ENCODE assay signal across 28 mouse cellular contexts in genomic region chr10:76671939-76672338, GRCm38 (mm10). TPM values are rescaled to one million over a fixed set of nuclear protein-coding genes. Genes with fewer than 3 reads are reported as not detected.
A peak's percentile ranks its signal among the peaks of the same experiment; 100 is the strongest.
DNase-seq lines count a peak whose midpoint lies in the region; ATAC-seq and TF ChIP-seq lines count a peak whose summit lies in the region.
"Had no signal": no experiment of that assay in that cellular context is flagged by ENCODE, and none has a peak within 500 bp of the region (broad histone marks: within the 10 kb centered on the region; RNA-seq: fewer than 3 reads in every experiment).

No protein-coding gene starts in this region.

- H3K27ac ChIP-seq in lung, postnatal 0 days (ENCODE audit: low read length) = peak overlapping the region; percentile 39
- peak overlapping the region; percentile 66 for H3K27ac ChIP-seq in embryonic facial prominence, embryonic 14.5 days (replicated peaks; ENCODE audit: low read depth, low read length)
- peak overlapping the region; percentile 44; the same call in 1 of the 2 replicates for H3K27ac ChIP-seq in limb, embryonic 14.5 days (replicated peaks; ENCODE audit: low read depth, low read length)
- no peak overlapping the region for H3K27ac ChIP-seq in liver, embryonic 12.5 days
- H3K27ac ChIP-seq: forebrain, embryonic 10.5 days; layer of hippocampus, adult 2 months; neural tube, embryonic 13.5 days had no signal

- no peaks in the 10 kb centered on the region for H3K4me1 ChIP-seq in lung, postnatal 0 days (ENCODE audit: insufficient read depth, low read depth, low read length)
- H3K4me1 ChIP-seq in embryonic facial prominence, embryonic 14.5 days (ENCODE audit: control insufficient read depth, insufficient read depth, low read length) = peaks cover 20% of the 10 kb centered on the region
- H3K4me1 ChIP-seq in limb, embryonic 14.5 days (ENCODE audit: control insufficient read depth, insufficient read depth, low read length) = peaks cover 9% of the 10 kb centered on the region
- H3K4me1 ChIP-seq in liver, embryonic 12.5 days = no peaks in the 10 kb centered on the region
- H3K4me1 ChIP-seq: forebrain, embryonic 10.5 days; heart, embryonic 12.5 days; neural tube, embryonic 13.5 days had no signal

- no peak overlapping the region for H3K4me3 ChIP-seq in lung, postnatal 0 days (ENCODE audit: low read depth, low read length)
- H3K4me3 ChIP-seq in embryonic facial prominence, embryonic 14.5 days (ENCODE audit: low read depth, low read length) = no peak overlapping the region
- no peak overlapping the region for H3K4me3 ChIP-seq in limb, embryonic 14.5 days (replicated peaks; ENCODE audit: low read length)
- H3K4me3 ChIP-seq in liver, embryonic 12.5 days = no peak overlapping the region
- H3K4me3 ChIP-seq: forebrain, embryonic 10.5 days; heart, embryonic 12.5 days; layer of hippocampus, adult 2 months; myocyte; neural tube, embryonic 13.5 days had no signal

- H3K4me2 ChIP-seq in lung, postnatal 0 days (replicated peaks; ENCODE audit: low read depth, low read length) = no peak overlapping the region
- H3K4me2 ChIP-seq in embryonic facial prominence, embryonic 14.5 days (ENCODE audit: low read depth, low read length) = no peak overlapping the region
- H3K4me2 ChIP-seq in limb, embryonic 14.5 days (replicated peaks; ENCODE audit: low read depth, low read length, severe bottlenecking) = no peak overlapping the region
- no peak overlapping the region for H3K4me2 ChIP-seq in liver, embryonic 12.5 days
- H3K4me2 ChIP-seq: heart, embryonic 12.5 days; liver, embryonic 11.5 days; neural tube, embryonic 13.5 days had no signal

- H3K27me3 ChIP-seq in lung, postnatal 0 days (replicated peaks; ENCODE audit: insufficient read depth, low read length) = no peaks in the 10 kb centered on the region
- no peaks in the 10 kb centered on the region for H3K27me3 ChIP-seq in embryonic facial prominence, embryonic 14.5 days (replicated peaks; ENCODE audit: control insufficient read depth, insufficient read depth, low read length)
- no peaks in the 10 kb centered on the region for H3K27me3 ChIP-seq in limb, embryonic 14.5 days (ENCODE audit: control insufficient read depth, insufficient read depth, low read length)
- H3K27me3 ChIP-seq in liver, embryonic 12.5 days (replicated peaks) = no peaks in the 10 kb centered on the region
- H3K27me3 ChIP-seq: heart, embryonic 12.5 days; neural tube, embryonic 13.5 days had no signal

- WGBS in lung, postnatal 0 days = 72% methylated on average over 9 of the region's 9 CpGs
- WGBS in embryonic facial prominence, embryonic 14.5 days = 47% methylated on average over 9 of the region's 9 CpGs
- 34% methylated on average over 9 of the region's 9 CpGs for WGBS in limb, embryonic 14.5 days
- 82% methylated on average over 9 of the region's 9 CpGs for WGBS in liver, embryonic 12.5 days (ENCODE audit: insufficient replicate concordance)

- peak; percentile 2 for DNase-seq in kidney, postnatal 10 days
- DNase-seq in kidney, adult 11 months = no peak
- no peak for DNase-seq in lung, postnatal 0 days (ENCODE audit: low spot score)
- DNase-seq in lung, postnatal 36 days = no peak
- DNase-seq in embryonic facial prominence, embryonic 14.5 days (ENCODE audit: low spot score) = peak; percentile 77
- peak; percentile 42 for DNase-seq in limb, embryonic 14.5 days (ENCODE audit: low spot score)
- no peak for DNase-seq in adrenal gland, adult 2 months
- DNase-seq: adrenal gland, postnatal 36 days; cerebellum, adult 9-11 months; gastrocnemius, postnatal 10 days; heart, postnatal 10 days; kidney, adult 9 months; kidney, postnatal 25 days; lung, postnatal 4 days; retina, postnatal 1 day; right cerebral cortex, postnatal 25 days; spleen, adult 18-20 months; thymus, adult 2 months had no signal

- H3K36me3 ChIP-seq in lung, postnatal 0 days (ENCODE audit: insufficient read depth, low read length) = no peaks in the 10 kb centered on the region
- H3K36me3 ChIP-seq in embryonic facial prominence, embryonic 14.5 days (ENCODE audit: control insufficient read depth, insufficient read depth, low read length) = no peaks in the 10 kb centered on the region
- H3K36me3 ChIP-seq in limb, embryonic 14.5 days (ENCODE audit: control insufficient read depth, insufficient read depth, low read length) = no peaks in the 10 kb centered on the region
- H3K36me3 ChIP-seq in liver, embryonic 12.5 days = no peaks in the 10 kb centered on the region
- H3K36me3 ChIP-seq: forebrain, embryonic 10.5 days; heart, embryonic 12.5 days; neural tube, embryonic 13.5 days had no signal

- no peak for TF ChIP-seq POLR2A in limb, embryonic 14.5 days (IDR thresholded peaks at IDR 0.05; ENCODE audit: borderline replicate concordance, extremely low read depth, insufficient read depth, insufficient read length)

- no peak for ATAC-seq in lung, postnatal 0 days
- 0 out of 2 replicates have a peak, but pooled peaks have one; percentile 46 for ATAC-seq in embryonic facial prominence, embryonic 14.5 days (ENCODE audit: low read depth)
- no peak; the same call in 1 of the 2 replicates for ATAC-seq in limb, embryonic 14.5 days (ENCODE audit: low FRiP score, low read depth)
- ATAC-seq in liver, embryonic 12.5 days = no peak
- ATAC-seq: forebrain, embryonic 16.5 days; midbrain, embryonic 16.5 days had no signal

- H3K9me3 ChIP-seq in lung, postnatal 0 days (ENCODE audit: low read length) = no peaks in the 10 kb centered on the region
- peaks cover 6% of the 10 kb centered on the region for H3K9me3 ChIP-seq in embryonic facial prominence, embryonic 14.5 days (ENCODE audit: control insufficient read depth, low read length)
- no peaks in the 10 kb centered on the region for H3K9me3 ChIP-seq in limb, embryonic 14.5 days (ENCODE audit: control insufficient read depth, low read length)
- no peaks in the 10 kb centered on the region for H3K9me3 ChIP-seq in liver, embryonic 12.5 days (replicated peaks)
- H3K9me3 ChIP-seq: forebrain, embryonic 10.5 days; neural tube, embryonic 13.5 days had no signal

- no peak overlapping the region for H3K9ac ChIP-seq in lung, postnatal 0 days (replicated peaks; ENCODE audit: low read depth)
- no peak overlapping the region for H3K9ac ChIP-seq in embryonic facial prominence, embryonic 14.5 days (ENCODE audit: low read depth, low read length)
- no peak overlapping the region for H3K9ac ChIP-seq in limb, embryonic 14.5 days (ENCODE audit: low read depth, low read length, severe bottlenecking)
- no peak overlapping the region for H3K9ac ChIP-seq in liver, embryonic 12.5 days
- H3K9ac ChIP-seq: heart, embryonic 12.5 days; neural tube, embryonic 13.5 days had no signal

- TF ChIP-seq EP300 in lung, postnatal 0 days (IDR thresholded peaks at IDR 0.05) = no peak

- TF ChIP-seq CTCF in lung, postnatal 0 days (IDR thresholded peaks at IDR 0.05) = no peak

RNA-seq across cellular contexts. Expression of gene Col6a2, which starts 48.5 kb away (rescaled TPM):
- 242 and 272 TPM in 2 replicates for polyA plus RNA-seq in lung, postnatal 0 days (2015; fragmentation: Nextera tagmentation; extraction: Ambion mirVana)
- polyA plus RNA-seq in embryonic facial prominence, embryonic 14.5 days (2014; fragmentation: Nextera tagmentation; extraction: Ambion mirVana) = 243 TPM in 2 replicates
- 365 and 415 TPM in 2 replicates for polyA plus RNA-seq in limb, embryonic 14.5 days (2012; rRNA removed)
- 178 and 197 TPM in 2 replicates for polyA plus RNA-seq in limb, embryonic 14.5 days (2014; fragmentation: Nextera tagmentation; extraction: Ambion mirVana)
- 14.4 and 16.6 TPM in 2 replicates for polyA plus RNA-seq in liver, embryonic 12.5 days (2016; fragmentation: Nextera tagmentation; extraction: Ambion mirVana)
- total RNA-seq in adrenal gland, adult 2 months (2021) = 10 to 100 TPM; 27.6 to 44.6 TPM
- 46.9 and 47.6 TPM in 2 replicates for polyA plus RNA-seq in adrenal gland, adult 2 months (2012; rRNA removed)

RNA-seq across cellular contexts. Expression of gene Col6a1, which starts 54.0 kb away (rescaled TPM):
- 344 and 387 TPM in 2 replicates for polyA plus RNA-seq in lung, postnatal 0 days (2015; fragmentation: Nextera tagmentation; extraction: Ambion mirVana)
- 405 and 419 TPM in 2 replicates for polyA plus RNA-seq in embryonic facial prominence, embryonic 14.5 days (2014; fragmentation: Nextera tagmentation; extraction: Ambion mirVana)
- 444 and 445 TPM in 2 replicates for polyA plus RNA-seq in limb, embryonic 14.5 days (2012; rRNA removed)
- polyA plus RNA-seq in limb, embryonic 14.5 days (2014; fragmentation: Nextera tagmentation; extraction: Ambion mirVana) = 287 and 330 TPM in 2 replicates
- polyA plus RNA-seq in liver, embryonic 12.5 days (2016; fragmentation: Nextera tagmentation; extraction: Ambion mirVana) = 14.1 and 14.4 TPM in 2 replicates
- 100 to 1,000 TPM; 199 to 288 TPM for total RNA-seq in adrenal gland, adult 2 months (2021)
- polyA plus RNA-seq in adrenal gland, adult 2 months (2012; rRNA removed) = 214 and 244 TPM in 2 replicates
- total RNA-seq: megakaryocyte-erythroid progenitor cell, adult 5-6 weeks had no signal

Comparison
In these comparisons a context has a peak if more than half of its experiments do, and no peak if none do; other contexts are left out.
1. DNase-seq: peak in kidney, postnatal 10 days (single experiment), embryonic facial prominence, embryonic 14.5 days (single experiment) and limb, embryonic 14.5 days (single experiment); none in kidney, adult 11 months (single experiment), lung, postnatal 0 days (single experiment), lung, postnatal 36 days (single experiment) and adrenal gland, adult 2 months (single experiment).
2. RNA of gene Col6a1, which starts 54.0 kb away (polyA plus RNA-seq): 287 to 445 TPM in limb, embryonic 14.5 days, 405 to 419 TPM in embryonic facial prominence, embryonic 14.5 days, 344 to 387 TPM in lung, postnatal 0 days and 214 to 244 TPM in adrenal gland, adult 2 months; 14.1 to 14.4 TPM in liver, embryonic 12.5 days; every median in the first group is over 10 times any median in the second.